ENCODE assay signal across 20 mouse cellular contexts in the genomic region with DNA sequence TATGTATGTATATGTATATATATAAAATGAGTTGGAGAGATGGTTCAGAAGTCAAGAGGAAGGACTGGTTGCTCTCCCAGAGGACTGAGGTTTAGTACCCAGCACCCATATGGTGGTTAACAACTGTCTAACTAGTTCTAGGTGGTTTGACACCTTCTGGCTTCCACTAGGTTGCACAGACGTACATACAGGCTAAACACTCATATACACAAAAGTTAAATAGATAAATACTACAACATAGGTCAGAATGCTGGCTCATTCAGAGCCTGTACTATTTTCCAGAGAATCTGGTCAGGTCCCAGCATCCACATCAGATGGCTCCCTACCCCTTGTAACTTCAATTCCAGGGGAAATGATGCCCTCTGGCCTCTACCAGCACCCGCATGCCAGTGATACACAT. TPM values are rescaled to one million over a fixed set of nuclear protein-coding genes. Genes with fewer than 3 reads are reported as not detected.
DNase-seq lines count a peak whose midpoint lies in the region; ATAC-seq and TF ChIP-seq lines count a peak whose summit lies in the region.
"Had no signal": no experiment of that assay in that cellular context is flagged by ENCODE, and none has a peak within 500 bp of the region (broad histone marks: within the 10 kb centered on the region; RNA-seq: fewer than 3 reads in every experiment).

No protein-coding gene starts in this region.

- no peak for TF ChIP-seq CTCF in hindbrain, postnatal 0 days (IDR thresholded peaks at IDR 0.05; ENCODE audit: low read depth)

- no peak overlapping the region for H3K27ac ChIP-seq in hindbrain, embryonic 16.5 days (ENCODE audit: low read depth, low read length)
- H3K27ac ChIP-seq in hindbrain, postnatal 0 days, result no peak overlapping the region
- H3K27ac ChIP-seq in neural tube, embryonic 13.5 days (replicated peaks), result no peak overlapping the region
- H3K27ac ChIP-seq in neural tube, embryonic 15.5 days (replicated peaks), result no peak overlapping the region
- peak overlapping the region; percentile 95 for H3K27ac ChIP-seq in liver, embryonic 15.5 days (replicated peaks)
- H3K27ac ChIP-seq: forebrain, embryonic 13.5 days had no signal

- no peak for DNase-seq in hindbrain, postnatal 0 days (ENCODE audit: low spot score)
- DNase-seq in adrenal gland, adult (ENCODE audit: inconsistent age in 2 of 2, low spot score in 1 of 2), result no peak
- DNase-seq: adrenal gland, postnatal 10 days; B cell, adult 2 months; cerebellum, postnatal 14 days; embryo, embryonic 11 days; gastrocnemius, postnatal 14 days; heart, adult 18-20 months; kidney, adult 18-20 months; left cerebral cortex, postnatal 4 days; lung, postnatal 10 days; midbrain, embryonic 14.5 days; thymus, postnatal 25 days had no signal

- no peak for ATAC-seq in erythroblast, adult 5-6 weeks (replicated peaks; ENCODE audit: low FRiP score, poor library complexity, severe bottlenecking)
- no peak for ATAC-seq in hindbrain, embryonic 16.5 days
- ATAC-seq in hindbrain, postnatal 0 days, result no peak
- no peak for ATAC-seq in neural tube, embryonic 13.5 days (ENCODE audit: low read depth)
- no peak for ATAC-seq in neural tube, embryonic 15.5 days (ENCODE audit: low FRiP score)
- ATAC-seq in liver, embryonic 15.5 days (ENCODE audit: insufficient read depth), result no peak

- peaks cover 19% of the 10 kb centered on the region for H3K36me3 ChIP-seq in erythroblast, embryonic 14.5 days (ENCODE audit: control insufficient read depth)
- no peaks in the 10 kb centered on the region for H3K36me3 ChIP-seq in hindbrain, embryonic 16.5 days (ENCODE audit: control insufficient read depth, insufficient read depth, low read length)
- no peaks in the 10 kb centered on the region for H3K36me3 ChIP-seq in hindbrain, postnatal 0 days (ENCODE audit: insufficient read depth, low read length)
- 0 out of 2 replicates have a peak, but pooled peaks cover 5% of the 10 kb centered on the region for H3K36me3 ChIP-seq in neural tube, embryonic 13.5 days
- H3K36me3 ChIP-seq in neural tube, embryonic 15.5 days, result no peaks in the 10 kb centered on the region
- H3K36me3 ChIP-seq in liver, embryonic 15.5 days (replicated peaks), result no peaks in the 10 kb centered on the region

- no peaks in the 10 kb centered on the region for H3K27me3 ChIP-seq in erythroblast, embryonic 14.5 days (ENCODE audit: control insufficient read depth)
- H3K27me3 ChIP-seq in hindbrain, embryonic 16.5 days (replicated peaks; ENCODE audit: control insufficient read depth, insufficient read depth, low read length), result no peaks in the 10 kb centered on the region
- H3K27me3 ChIP-seq in hindbrain, postnatal 0 days (ENCODE audit: insufficient read depth, low read length), result no peaks in the 10 kb centered on the region
- H3K27me3 ChIP-seq in neural tube, embryonic 13.5 days, result no peaks in the 10 kb centered on the region
- no peaks in the 10 kb centered on the region for H3K27me3 ChIP-seq in neural tube, embryonic 15.5 days (replicated peaks)
- H3K27me3 ChIP-seq in liver, embryonic 15.5 days, result no peaks in the 10 kb centered on the region
- H3K27me3 ChIP-seq: forebrain, embryonic 13.5 days had no signal

- WGBS in hindbrain, embryonic 16.5 days, result 84% methylated on average over 2 of the region's 2 CpGs
- WGBS in hindbrain, postnatal 0 days, result 69% methylated on average over 2 of the region's 2 CpGs
- WGBS in neural tube, embryonic 13.5 days, result 80% methylated on average over 2 of the region's 2 CpGs
- WGBS in neural tube, embryonic 15.5 days, result 86% methylated on average over 2 of the region's 2 CpGs
- WGBS in liver, embryonic 15.5 days (ENCODE audit: insufficient replicate concordance), result 78% methylated on average over 2 of the region's 2 CpGs

- H3K4me3 ChIP-seq in erythroblast, embryonic 14.5 days (replicated peaks), result peak overlapping the region; percentile 77
- no peak overlapping the region for H3K4me3 ChIP-seq in hindbrain, embryonic 16.5 days (ENCODE audit: low read length)
- no peak overlapping the region for H3K4me3 ChIP-seq in hindbrain, postnatal 0 days (ENCODE audit: low read length)
- H3K4me3 ChIP-seq in neural tube, embryonic 13.5 days, result no peak overlapping the region
- no peak overlapping the region for H3K4me3 ChIP-seq in neural tube, embryonic 15.5 days (replicated peaks)
- H3K4me3 ChIP-seq in liver, embryonic 15.5 days (replicated peaks), result no peak overlapping the region

- no peaks in the 10 kb centered on the region for H3K9me3 ChIP-seq in erythroblast, embryonic 14.5 days (ENCODE audit: control insufficient read depth, low read length)
- H3K9me3 ChIP-seq in hindbrain, embryonic 16.5 days (ENCODE audit: control insufficient read depth, low read length), result no peaks in the 10 kb centered on the region
- H3K9me3 ChIP-seq in hindbrain, postnatal 0 days (ENCODE audit: low read length), result no peaks in the 10 kb centered on the region
- H3K9me3 ChIP-seq in neural tube, embryonic 13.5 days, result no peaks in the 10 kb centered on the region
- H3K9me3 ChIP-seq in neural tube, embryonic 15.5 days (replicated peaks), result no peaks in the 10 kb centered on the region
- no peaks in the 10 kb centered on the region for H3K9me3 ChIP-seq in liver, embryonic 15.5 days (replicated peaks)
- H3K9me3 ChIP-seq: forebrain, embryonic 13.5 days had no signal

- H3K9ac ChIP-seq in hindbrain, embryonic 16.5 days (ENCODE audit: low read depth, low read length), result 0 out of 2 replicates have a peak overlapping the region, but pooled peaks have one; percentile 8
- H3K9ac ChIP-seq in hindbrain, postnatal 0 days (replicated peaks; ENCODE audit: low read length), result no peak overlapping the region
- 0 out of 2 replicates have a peak overlapping the region, but pooled peaks have one; percentile 41 for H3K9ac ChIP-seq in neural tube, embryonic 13.5 days
- H3K9ac ChIP-seq in neural tube, embryonic 15.5 days (replicated peaks), result no peak overlapping the region
- H3K9ac ChIP-seq in liver, embryonic 15.5 days, result 0 out of 2 replicates have a peak overlapping the region, but pooled peaks have one; percentile 57

- H3K4me2 ChIP-seq in hindbrain, embryonic 16.5 days (ENCODE audit: low read length), result no peak overlapping the region
- H3K4me2 ChIP-seq in hindbrain, postnatal 0 days (ENCODE audit: low read depth, low read length), result no peak overlapping the region
- no peak overlapping the region for H3K4me2 ChIP-seq in neural tube, embryonic 13.5 days
- no peak overlapping the region for H3K4me2 ChIP-seq in neural tube, embryonic 15.5 days
- peak overlapping the region; percentile 95 for H3K4me2 ChIP-seq in liver, embryonic 15.5 days

- H3K4me1 ChIP-seq in erythroblast, embryonic 14.5 days (ENCODE audit: control insufficient read depth), result peaks cover 49% of the 10 kb centered on the region
- H3K4me1 ChIP-seq in hindbrain, embryonic 16.5 days (ENCODE audit: control insufficient read depth, insufficient read depth, low read depth, low read length), result peaks cover 30% of the 10 kb centered on the region
- peaks cover 19% of the 10 kb centered on the region for H3K4me1 ChIP-seq in hindbrain, postnatal 0 days (ENCODE audit: insufficient read depth, low read length)
- H3K4me1 ChIP-seq in neural tube, embryonic 13.5 days (replicated peaks), result peaks cover 36% of the 10 kb centered on the region
- H3K4me1 ChIP-seq in neural tube, embryonic 15.5 days, result peaks cover 36% of the 10 kb centered on the region
- H3K4me1 ChIP-seq in liver, embryonic 15.5 days (replicated peaks), result peaks cover 43% of the 10 kb centered on the region

RNA-seq across cellular contexts. Expression of a gene that starts 1.0 kb away (rescaled TPM):
- 17.9 and 19.4 TPM in 2 replicates for polyA plus RNA-seq in erythroblast, embryonic 14.5 days (2012)
- total RNA-seq in erythroblast, adult 5-6 weeks (2015; ENCODE audit: low replicate concordance), result 39.9 and 57.1 TPM in 2 replicates
- 19.4 and 48.1 TPM in 2 replicates for total RNA-seq in erythroblast, adult 5-6 weeks (2017; ENCODE audit: low replicate concordance)
- polyA plus RNA-seq in hindbrain, embryonic 16.5 days (2015; fragmentation: Nextera tagmentation; extraction: Ambion mirVana), result 40.5 and 43.2 TPM in 2 replicates
- 39.9 and 47.8 TPM in 2 replicates for total RNA-seq in hindbrain, postnatal 0 days (2014; rRNA removed)
- 31.4 and 36.2 TPM in 2 replicates for polyA plus RNA-seq in hindbrain, postnatal 0 days (2015; fragmentation: Nextera tagmentation; extraction: Ambion mirVana)
- 45.3 and 48.0 TPM in 2 replicates for polyA plus RNA-seq in neural tube, embryonic 13.5 days (2015; fragmentation: Nextera tagmentation; extraction: Ambion mirVana)
- polyA plus RNA-seq in neural tube, embryonic 15.5 days (2015; fragmentation: Nextera tagmentation; extraction: Ambion mirVana), result 47.4 and 51.9 TPM in 2 replicates
- polyA plus RNA-seq in liver, embryonic 15.5 days (2015; fragmentation: Nextera tagmentation; extraction: Ambion mirVana), result 20.0 and 24.4 TPM in 2 replicates

RNA-seq across cellular contexts. Expression of a gene that starts 40.1 kb away (rescaled TPM):
- polyA plus RNA-seq in erythroblast, embryonic 14.5 days (2012), result 0.66 and 1.5 TPM in 2 replicates
- 3.3 and 7.5 TPM in 2 replicates for total RNA-seq in erythroblast, adult 5-6 weeks (2015; ENCODE audit: low replicate concordance)
- total RNA-seq in erythroblast, adult 5-6 weeks (2017; ENCODE audit: low replicate concordance), result 0.09 TPM in 1 of 2 replicates, not detected in the other
- 23.4 and 34.0 TPM in 2 replicates for polyA plus RNA-seq in hindbrain, embryonic 16.5 days (2015; fragmentation: Nextera tagmentation; extraction: Ambion mirVana)
- 37.1 and 57.3 TPM in 2 replicates for total RNA-seq in hindbrain, postnatal 0 days (2014; rRNA removed)
- 19.0 and 19.8 TPM in 2 replicates for polyA plus RNA-seq in hindbrain, postnatal 0 days (2015; fragmentation: Nextera tagmentation; extraction: Ambion mirVana)
- polyA plus RNA-seq in neural tube, embryonic 13.5 days (2015; fragmentation: Nextera tagmentation; extraction: Ambion mirVana), result 29.1 and 29.2 TPM in 2 replicates
- 25.3 and 30.9 TPM in 2 replicates for polyA plus RNA-seq in neural tube, embryonic 15.5 days (2015; fragmentation: Nextera tagmentation; extraction: Ambion mirVana)
- polyA plus RNA-seq in liver, embryonic 15.5 days (2015; fragmentation: Nextera tagmentation; extraction: Ambion mirVana), result 3.2 and 3.7 TPM in 2 replicates

Comparison
In these comparisons a context has a peak if more than half of its experiments do, and no peak if none do; other contexts are left out.
1. H3K9ac ChIP-seq: peak in hindbrain, embryonic 16.5 days (single experiment), neural tube, embryonic 13.5 days (single experiment) and liver, embryonic 15.5 days (single experiment); none in hindbrain, postnatal 0 days (single experiment) and neural tube, embryonic 15.5 days (single experiment).